Mouse (Mus musculus): ENCODE measurements around the gene Morf4l1. TPM values are rescaled to one million over a fixed set of nuclear protein-coding genes. Genes with fewer than 3 reads are reported as not detected.
"Not testable (repeated sequence)": the region's sequence is repeated elsewhere in the genome, so short reads cannot be mapped to it uniquely, and the experiment has no call there.

Gene Morf4l1
- polyA plus RNA-seq, 2 experiments: 96.7 to 128 TPM

DNA sequence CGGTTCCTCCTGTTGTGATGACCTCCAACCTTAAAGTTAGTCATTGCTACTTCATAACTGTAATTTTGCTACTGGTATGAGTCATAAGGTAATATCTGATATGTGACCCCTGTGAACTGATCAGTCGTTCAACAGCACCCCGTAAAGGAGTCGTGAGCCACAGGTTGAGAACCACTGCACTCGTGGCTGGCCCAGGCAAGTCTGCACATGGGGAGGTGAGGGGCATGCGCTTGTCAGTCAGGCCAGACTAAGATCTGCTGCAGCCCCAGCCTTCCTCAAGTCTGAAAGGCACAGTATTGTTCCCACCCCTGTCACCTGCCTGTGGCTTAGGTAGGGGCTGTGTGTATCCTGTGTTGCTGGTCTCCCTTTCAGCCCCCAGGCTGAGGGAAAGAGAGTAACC, 45.8 kb downstream of the Morf4l1 start:
- WGBS (ENCODE audit: insufficient replicate concordance): 71% methylated on average over 6 of the region's 6 CpGs
- H3K4me2 ChIP-seq (ENCODE audit: low read depth): no peak overlapping the region
- ATAC-seq (ENCODE audit: insufficient read depth): no peak

GRCm38 (mm10) chr9:90067341-90067740, 47.2 kb downstream of the Morf4l1 start:
- H3K36me3 ChIP-seq (replicated peaks; ENCODE audit: control insufficient read depth, insufficient read depth, low read depth): no peaks in the 10 kb centered on the region
- no peak overlapping the region for H3K27ac ChIP-seq
- TF ChIP-seq CTCF (IDR thresholded peaks at IDR 0.05; ENCODE audit: low read depth) (no peak), EP300 (IDR thresholded peaks at IDR 0.05; ENCODE audit: low read depth) (no peak)
- H3K4me1 ChIP-seq (replicated peaks; ENCODE audit: control insufficient read depth in 2 of 2, insufficient read depth in 2 of 2, low read length in 1 of 2): no peaks in the 10 kb centered on the region
- DNase-seq (ENCODE audit: low read depth in 3 of 3, low spot score in 3 of 3): no peak
- no peak overlapping the region for H3K4me2 ChIP-seq (ENCODE audit: low read depth)
- no peak overlapping the region for H3K4me3 ChIP-seq (ENCODE audit: insufficient read depth in 1 of 2, low read depth in 2 of 2, low read length in 2 of 2)
- H3K9me3 ChIP-seq (ENCODE audit: control insufficient read depth, low read length): no peaks in the 10 kb centered on the region
- no peak overlapping the region for H3K9ac ChIP-seq (replicated peaks)
- no peak for ATAC-seq (ENCODE audit: insufficient read depth)
- WGBS (ENCODE audit: insufficient replicate concordance): 24% methylated on average over 2 of the region's 2 CpGs
- no peaks in the 10 kb centered on the region for H3K27me3 ChIP-seq (ENCODE audit: control insufficient read depth, insufficient read depth, low read length)

More for the DNA sequence above, 45.8 kb downstream of the Morf4l1 start:
- H3K9ac ChIP-seq (replicated peaks): no peak overlapping the region
- no peak overlapping the region for H3K4me3 ChIP-seq (ENCODE audit: insufficient read depth in 1 of 2, low read depth in 2 of 2, low read length in 2 of 2)
- no peaks in the 10 kb centered on the region for H3K4me1 ChIP-seq (replicated peaks; ENCODE audit: control insufficient read depth in 2 of 2, insufficient read depth in 2 of 2, low read length in 1 of 2)
- TF ChIP-seq CTCF (IDR thresholded peaks at IDR 0.05; ENCODE audit: low read depth) (no peak), EP300 (IDR thresholded peaks at IDR 0.05; ENCODE audit: low read depth) (no peak)
- no peak for DNase-seq (ENCODE audit: low read depth in 3 of 3, low spot score in 3 of 3)
- no peak overlapping the region for H3K27ac ChIP-seq
- no peaks in the 10 kb centered on the region for H3K36me3 ChIP-seq (replicated peaks; ENCODE audit: control insufficient read depth, insufficient read depth, low read depth)
- H3K27me3 ChIP-seq (ENCODE audit: control insufficient read depth, insufficient read depth, low read length): no peaks in the 10 kb centered on the region
- no peaks in the 10 kb centered on the region for H3K9me3 ChIP-seq (ENCODE audit: control insufficient read depth, low read length)

DNA sequence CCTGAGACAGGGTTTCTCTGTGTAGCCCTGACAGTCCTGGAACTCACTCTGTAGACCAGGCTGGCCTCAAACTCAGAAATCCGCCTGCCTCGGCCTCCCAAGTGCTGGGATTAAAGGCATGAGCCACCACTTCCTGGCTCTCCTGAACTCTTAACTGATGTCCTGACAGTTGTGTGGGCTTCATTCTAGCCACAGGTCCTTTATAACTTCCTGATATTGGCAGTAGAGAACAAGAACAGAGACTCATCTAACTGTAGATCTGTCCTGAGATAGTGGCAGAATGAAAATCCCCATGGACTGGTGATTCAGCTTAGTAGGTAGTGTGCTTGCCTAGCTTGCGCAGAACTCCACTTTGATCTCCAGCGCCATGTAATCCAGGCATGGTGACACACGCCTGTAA, 53.6 kb downstream of the Morf4l1 start:
- not testable (repeated sequence) for H3K9me3 ChIP-seq (ENCODE audit: control insufficient read depth, low read length); H3K36me3 ChIP-seq (replicated peaks; ENCODE audit: control insufficient read depth, insufficient read depth, low read depth); H3K4me2 ChIP-seq (ENCODE audit: low read depth); H3K4me3 ChIP-seq (ENCODE audit: insufficient read depth in 1 of 2, low read depth in 2 of 2, low read length in 2 of 2); DNase-seq (ENCODE audit: low read depth in 3 of 3, low spot score in 3 of 3); H3K9ac ChIP-seq (replicated peaks); ATAC-seq (ENCODE audit: insufficient read depth); H3K27me3 ChIP-seq (ENCODE audit: control insufficient read depth, insufficient read depth, low read length); H3K4me1 ChIP-seq (replicated peaks; ENCODE audit: control insufficient read depth in 2 of 2, insufficient read depth in 2 of 2, low read length in 1 of 2); H3K27ac ChIP-seq
- WGBS (ENCODE audit: insufficient replicate concordance): 59% methylated on average over 5 of the region's 5 CpGs

DNA sequence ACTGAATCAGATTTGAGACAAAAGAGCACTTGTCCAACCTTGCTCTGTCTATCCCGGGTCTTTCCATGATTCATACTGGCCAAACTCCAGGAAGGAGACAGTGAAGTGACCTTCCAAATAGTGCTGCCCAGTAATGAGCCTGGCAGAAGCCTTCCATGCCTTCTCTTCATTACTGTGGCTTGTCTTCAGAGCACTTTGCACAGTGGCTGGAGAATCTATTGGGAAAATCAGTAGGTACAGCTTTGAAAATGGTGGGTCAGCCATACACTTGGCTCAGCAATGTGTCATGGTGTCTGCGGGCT, 54.0 kb downstream of the Morf4l1 start:
- DNase-seq (ENCODE audit: low read depth in 3 of 3, low spot score in 3 of 3) (no peak), ATAC-seq (ENCODE audit: insufficient read depth) (no peak)
- H3K27me3 ChIP-seq (ENCODE audit: control insufficient read depth, insufficient read depth, low read length): no peaks in the 10 kb centered on the region
- H3K9ac ChIP-seq (replicated peaks): no peak overlapping the region
- TF ChIP-seq CTCF (IDR thresholded peaks at IDR 0.05; ENCODE audit: low read depth): no peak
- TF ChIP-seq EP300 (IDR thresholded peaks at IDR 0.05; ENCODE audit: low read depth): no peak
- no peak overlapping the region for H3K4me2 ChIP-seq (ENCODE audit: low read depth)
- H3K27ac ChIP-seq: no peak overlapping the region
- H3K4me3 ChIP-seq (ENCODE audit: insufficient read depth in 1 of 2, low read depth in 2 of 2, low read length in 2 of 2): no peak overlapping the region
- 67% methylated on average over 2 of the region's 2 CpGs for WGBS (ENCODE audit: insufficient replicate concordance)
- no peaks in the 10 kb centered on the region for H3K4me1 ChIP-seq (replicated peaks; ENCODE audit: control insufficient read depth in 2 of 2, insufficient read depth in 2 of 2, low read length in 1 of 2)
- no peaks in the 10 kb centered on the region for H3K36me3 ChIP-seq (replicated peaks; ENCODE audit: control insufficient read depth, insufficient read depth, low read depth)
- no peaks in the 10 kb centered on the region for H3K9me3 ChIP-seq (ENCODE audit: control insufficient read depth, low read length)

- H3K27me3 ChIP-seq (ENCODE audit: control insufficient read depth, insufficient read depth, low read length): no peaks in the 10 kb centered on the region
- no peak for ATAC-seq (ENCODE audit: insufficient read depth)
- WGBS (ENCODE audit: insufficient replicate concordance): 56% methylated on average over 9 of the region's 9 CpGs
- no peaks in the 10 kb centered on the region for H3K36me3 ChIP-seq (replicated peaks; ENCODE audit: control insufficient read depth, insufficient read depth, low read depth)
- H3K4me2 ChIP-seq (ENCODE audit: low read depth): no peak overlapping the region
- no peak overlapping the region for H3K27ac ChIP-seq
- no peaks in the 10 kb centered on the region for H3K9me3 ChIP-seq (ENCODE audit: control insufficient read depth, low read length)
- H3K9ac ChIP-seq (replicated peaks): no peak overlapping the region
- no peaks in the 10 kb centered on the region for H3K4me1 ChIP-seq (replicated peaks; ENCODE audit: control insufficient read depth in 2 of 2, insufficient read depth in 2 of 2, low read length in 1 of 2)
- DNase-seq (ENCODE audit: low read depth in 3 of 3, low spot score in 3 of 3): no peak
- TF ChIP-seq CTCF (IDR thresholded peaks at IDR 0.05; ENCODE audit: low read depth): no peak
- no peak for TF ChIP-seq EP300 (IDR thresholded peaks at IDR 0.05; ENCODE audit: low read depth)
- no peak overlapping the region for H3K4me3 ChIP-seq (ENCODE audit: insufficient read depth in 1 of 2, low read depth in 2 of 2, low read length in 2 of 2)
These were observed 54.6 kb downstream of the Morf4l1 start for GRCm38 (mm10) chr9:90059828-90060573.

Measured in liver, embryonic 14.5 days (tissue).